Mouse (Mus musculus) embryonic stem cell, embryonic (primary cell): ENCODE measurements at regions not wholly inside any gene's neighbourhood (a gene's known extent, or its start where the extent isn't known, plus 50 kb on each side); places are given as distances from the start of the nearest gene placed in this dataset.
"Not testable (repeated sequence)": the region's sequence is repeated elsewhere in the genome, so short reads cannot be mapped to it uniquely, and the experiment has no call there.

Experiments
- CTCF ChIA-PET, 4 experiments: fragments of 300-600 bp in 2 of 4; fragments of 350-600 bp in 2 of 4; sonication (Branson Sonifier 250); formaldehyde crosslinking; loops; one replicate each; lab custom pipeline; 2022; ENCODE audit warnings: inconsistent platforms in 2 of 4; lab: Charles Lee
- POLR2A ChIA-PET, 4 experiments: fragments of 300-600 bp in 2 of 4; fragments of 350-600 bp in 2 of 4; sonication (Branson Sonifier 250); formaldehyde crosslinking; loops; one replicate each; lab custom pipeline; 2022; ENCODE audit warnings: antibody characterized with exemption in 4 of 4, inconsistent platforms in 1 of 4; lab: Charles Lee

GRCm38 (mm10) chr10:84294422-84294821 lies 146.0 kb downstream of the Nuak1 start:
- ChIA-PET CTCF (interaction anchor here in 1 of 4 experiments (0.7 kb wide), 1 partner anchor 211 kb away, joined by 5 read pairs; no protein-coding TSS in a partner anchor), POLR2A (interaction anchor here in 1 of 4 experiments (0.7 kb wide), 1 partner anchor 1250 kb away, joined by 3 read pairs; no protein-coding TSS in a partner anchor)

- ChIA-PET POLR2A (no interaction called here), CTCF (no interaction called here)
Observed at GRCm38 (mm10) chr10:84296168-84296567, 144.2 kb downstream of the Nuak1 start.

GRCm38 (mm10) chr10:84301561-84301960 lies 138.8 kb downstream of the Nuak1 start:
- CTCF ChIA-PET: no interaction called here
- POLR2A ChIA-PET: no interaction called here

- CTCF ChIA-PET: no interaction called here
- POLR2A ChIA-PET: interaction anchor here (0.6 to 1.1 kb wide), 5 partner anchors 10 to 250 kb away, joined by 3 to 5 read pairs (median 4); no protein-coding TSS in a partner anchor
Observed at GRCm38 (mm10) chr10:84302821-84303520, 137.4 kb downstream of the Nuak1 start.

GRCm38 (mm10) chr10:84308746-84309145 lies 131.7 kb downstream of the Nuak1 start:
- CTCF ChIA-PET: interaction anchor here in 1 of 4 experiments (0.5 kb wide), 1 partner anchor 213 kb away, joined by 4 read pairs; no protein-coding TSS in a partner anchor
- POLR2A ChIA-PET: not testable (repeated sequence)

- ChIA-PET POLR2A (no interaction called here), CTCF (no interaction called here)
Observed at GRCm38 (mm10) chr10:84310653-84311052, 129.7 kb downstream of the Nuak1 start.

- ChIA-PET CTCF (no interaction called here), POLR2A (interaction anchor here in 1 of 4 experiments (1.4 kb wide), 1 partner anchor 10 kb away, joined by 4 read pairs; no protein-coding TSS in a partner anchor)
Observed at GRCm38 (mm10) chr10:84312656-84313055, 127.7 kb downstream of the Nuak1 start.

- ChIA-PET CTCF (no interaction called here), POLR2A (no interaction called here)
Observed at GRCm38 (mm10) chr10:84316857-84317256, 123.5 kb downstream of the Nuak1 start.

GRCm38 (mm10) chr10:84317960-84318359 lies 122.4 kb downstream of the Nuak1 start:
- POLR2A ChIA-PET: no interaction called here
- CTCF ChIA-PET: interaction anchor here in 1 of 4 experiments (0.6 kb wide), 1 partner anchor 387 kb away, joined by 3 read pairs; no protein-coding TSS in a partner anchor
